Mouse (Mus musculus): ENCODE measurements at regions not wholly inside any gene's neighbourhood (a gene's known extent, or its start where the extent isn't known, plus 50 kb on each side); places are given as distances from the start of the nearest gene placed in this dataset.

- TF ChIP-seq POLR2A (IDR thresholded peaks at IDR 0.05; ENCODE audit: extremely low read depth, insufficient read depth, low read length) (no peak), CTCF (IDR thresholded peaks at IDR 0.05; ENCODE audit: extremely low read depth, insufficient read depth, low read length) (no peak)
These were observed 136.3 kb upstream of the Rnf219 start for GRCm38 (mm10) chr14:104658751-104659150.

All from cortical plate, adult 2 months (tissue).